Mouse (Mus musculus): ENCODE results near the gene Gdpd1. TPM values are rescaled to one million over a fixed set of nuclear protein-coding genes. Genes with fewer than 3 reads are reported as not detected.
A peak's percentile ranks its signal among the peaks of the same experiment; 100 is the strongest.

Gdpd1 gene
- total and polyA plus RNA-seq, 3 experiments: 7.9 to 11.2 TPM; not detected in 1

DNA sequence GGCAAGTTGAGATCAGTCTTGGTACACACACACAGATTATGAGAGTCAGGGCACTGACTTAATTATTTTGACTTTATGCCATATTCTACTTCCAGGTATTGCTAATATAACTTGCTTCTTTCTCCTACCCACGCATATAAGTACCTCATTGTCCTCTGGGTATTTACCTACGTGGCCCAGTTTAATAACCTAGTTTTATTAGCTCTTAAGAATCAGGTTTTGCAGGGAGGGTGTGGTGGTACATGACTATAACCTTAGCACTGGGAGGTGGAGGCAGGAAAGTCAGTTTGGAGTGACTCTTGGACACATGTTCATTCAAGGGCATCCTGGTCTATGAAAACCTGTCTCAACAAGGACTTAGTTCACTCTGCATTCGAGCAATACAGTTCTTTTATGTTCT lies 11.8 kb downstream of the Gdpd1 start:
- Histone ChIP-seq H3K9me3 (replicated peaks; ENCODE audit: insufficient read depth, low read length) (no peaks in the 10 kb centered on the region), H3K27me3 (ENCODE audit: control insufficient read depth in 1 of 2, insufficient read depth in 2 of 2, low read length in 2 of 2) (no peaks in the 10 kb centered on the region), H3K27ac (ENCODE audit: control insufficient read depth, low read depth, low read length) (no peak overlapping the region), H3K4me3 (ENCODE audit: control insufficient read depth in 1 of 2, insufficient read depth in 1 of 2, low read depth in 2 of 2, low read length in 2 of 2) (no peak overlapping the region), H3K36me3 (ENCODE audit: control insufficient read depth in 1 of 2, insufficient read depth in 2 of 2, low read length in 2 of 2) (no peaks in the 10 kb centered on the region), H3K9ac (ENCODE audit: control insufficient read depth, low read depth, low read length, poor library complexity, severe bottlenecking) (no peak overlapping the region), H3K79me2 (ENCODE audit: control insufficient read depth, insufficient read depth, low read length, poor library complexity) (no peaks in the 10 kb centered on the region), H3K4me1 (ENCODE audit: control insufficient read depth in 1 of 2, insufficient read depth in 2 of 2, low read length in 2 of 2) (no peaks in the 10 kb centered on the region)
- DNase-seq (ENCODE audit: low read depth, low spot score): no peak
- TF ChIP-seq TBP (IDR thresholded peaks at IDR 0.05; ENCODE audit: low read depth, low read length) (no peak), MAFK (IDR thresholded peaks at IDR 0.05; ENCODE audit: borderline replicate concordance, low read depth, low read length) (no peak), E2F4 (IDR thresholded peaks at IDR 0.05; ENCODE audit: borderline replicate concordance, low read depth, low read length) (no peak), NELFE (IDR thresholded peaks at IDR 0.05; ENCODE audit: low read depth, low read length) (no peak), MAZ (IDR thresholded peaks at IDR 0.05; ENCODE audit: low read depth, low read length) (no peak), RAD21 (IDR thresholded peaks at IDR 0.05; ENCODE audit: low read depth, low read length) (no peak), EP300 (IDR thresholded peaks at IDR 0.05; ENCODE audit: low read depth in 1 of 2, low read length in 2 of 2) (no peak), TCF12 (IDR thresholded peaks at IDR 0.05; ENCODE audit: low read depth, low read length) (no peak), GABPA (IDR thresholded peaks at IDR 0.05; ENCODE audit: low read depth, low read length) (no peak), BHLHE40 (IDR thresholded peaks at IDR 0.05; ENCODE audit: borderline replicate concordance, low read depth, low read length) (no peak), HCFC1 (IDR thresholded peaks at IDR 0.05; ENCODE audit: low read depth, low read length) (no peak), ZC3H11A (IDR thresholded peaks at IDR 0.05; ENCODE audit: low read depth, low read length) (no peak), ELF1 (IDR thresholded peaks at IDR 0.05; ENCODE audit: low read depth, low read length) (no peak), TAL1 (IDR thresholded peaks at IDR 0.05; ENCODE audit: low read length) (no peak), UBTF (IDR thresholded peaks at IDR 0.05; ENCODE audit: borderline replicate concordance, insufficient read depth, low read depth, low read length) (no peak)

DNA sequence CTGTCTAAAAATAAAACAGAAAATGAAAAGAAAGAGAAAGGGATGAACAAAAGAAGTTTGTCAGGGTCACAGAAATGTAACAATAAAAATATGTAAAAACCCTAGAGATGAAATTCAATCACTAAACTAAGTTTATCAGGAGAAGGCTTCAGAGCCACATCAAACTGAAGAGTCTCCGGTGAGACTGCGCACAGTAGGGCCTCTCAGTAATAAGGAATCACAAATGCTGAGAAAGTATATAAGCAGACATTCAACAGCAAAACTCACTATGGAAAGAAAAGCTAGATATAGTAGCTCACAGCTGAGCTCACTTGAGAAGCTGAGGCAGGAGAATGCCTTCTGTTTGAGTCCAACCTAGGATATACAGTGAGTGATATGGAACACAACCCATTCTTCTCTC lies 13.5 kb downstream of the Gdpd1 start:
- DNase-seq (ENCODE audit: low read depth, low spot score): no peak
- H3K9me3 ChIP-seq (replicated peaks; ENCODE audit: insufficient read depth, low read length): no peaks in the 10 kb centered on the region
- H3K4me3 ChIP-seq (ENCODE audit: control insufficient read depth in 1 of 2, insufficient read depth in 1 of 2, low read depth in 2 of 2, low read length in 2 of 2): no peak overlapping the region
- H3K27me3 ChIP-seq (ENCODE audit: control insufficient read depth in 1 of 2, insufficient read depth in 2 of 2, low read length in 2 of 2): no peaks in the 10 kb centered on the region
- H3K36me3 ChIP-seq (ENCODE audit: control insufficient read depth in 1 of 2, insufficient read depth in 2 of 2, low read length in 2 of 2): peaks cover 0 to 2% of the 10 kb centered on the region in 2 experiments; a peak in 1 of 4 replicates
- no peaks in the 10 kb centered on the region for H3K79me2 ChIP-seq (ENCODE audit: control insufficient read depth, insufficient read depth, low read length, poor library complexity)
- peak; percentile 91 for TF ChIP-seq ZKSCAN1 (IDR thresholded peaks at IDR 0.05; ENCODE audit: low read depth, low read length)
- TF ChIP-seq MAX (IDR thresholded peaks at IDR 0.05; ENCODE audit: low read length): no peak
- no peak overlapping the region for H3K9ac ChIP-seq (ENCODE audit: control insufficient read depth, low read depth, low read length, poor library complexity, severe bottlenecking)
- H3K4me1 ChIP-seq (ENCODE audit: control insufficient read depth in 1 of 2, insufficient read depth in 2 of 2, low read length in 2 of 2): no peaks in the 10 kb centered on the region
- no peak overlapping the region for H3K27ac ChIP-seq (ENCODE audit: control insufficient read depth, low read depth, low read length)

All from MEL (cell line).